Mouse (Mus musculus): ENCODE measurements around the gene Mefv. TPM values are rescaled to one million over a fixed set of nuclear protein-coding genes. Genes with fewer than 3 reads are reported as not detected.
A peak's percentile ranks its signal among the peaks of the same experiment; 100 is the strongest.

Gene Mefv
- total RNA-seq (2012; rRNA removed) = not detected in 2 replicates

DNA sequence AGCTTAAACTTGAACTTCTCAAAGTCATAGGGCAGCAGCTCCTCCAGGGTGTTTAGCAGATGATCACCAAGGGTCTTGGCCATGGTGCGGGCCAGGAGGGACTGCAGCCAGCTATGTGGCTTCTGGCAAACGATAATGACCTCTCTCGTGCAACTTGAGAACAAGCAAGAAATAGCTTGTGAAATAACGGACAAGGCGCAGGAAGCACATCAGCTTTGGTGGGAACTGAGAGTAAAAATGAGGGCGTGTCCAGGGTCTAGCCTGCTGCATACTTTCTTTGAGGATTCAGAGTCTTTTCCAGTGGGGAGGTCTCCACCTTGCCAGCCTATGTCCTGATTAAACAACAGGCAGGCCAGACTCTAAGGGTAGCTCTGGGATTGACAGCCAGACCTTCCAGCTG, at the start of gene Mefv:
Gene Mefv, minus strand, starts transcription at position 118 of the 400 bp plus-strand sequence.
- no peak within 1 kb of the TSS for H3K27ac ChIP-seq (ENCODE audit: insufficient read depth, low read depth, low read length, poor library complexity, severe bottlenecking)
- H3K4me1 ChIP-seq (ENCODE audit: control insufficient read depth in 2 of 2, insufficient read depth in 2 of 2, low read length in 2 of 2, poor library complexity in 1 of 2) = no peaks in the 10 kb centered on the region
- no peak for DNase-seq (ENCODE audit: low read depth, low spot score)
- no peak within 1 kb of the TSS for H3K4me3 ChIP-seq (ENCODE audit: insufficient read depth in 1 of 2, low read depth in 1 of 2, low read length in 2 of 2, poor library complexity in 1 of 2, severe bottlenecking in 1 of 2)
- H3K9me3 ChIP-seq (ENCODE audit: control insufficient read depth, insufficient read depth, low read depth, low read length) = no peaks in the 10 kb centered on the region
- in situ Hi-C loops (cut with MboI; ENCODE audit: low sequenced_read_pairs in 2 of 2, unreplicated experiment in 2 of 2) = no loop called here
- no peak within 1 kb of the TSS for H3K9ac ChIP-seq (ENCODE audit: insufficient read depth, low read depth, low read length, poor library complexity, severe bottlenecking)
- no peaks in the 10 kb centered on the region for H3K36me3 ChIP-seq (ENCODE audit: control insufficient read depth, insufficient read depth, low read length, poor library complexity, severe bottlenecking)
- TF ChIP-seq HCFC1 (IDR thresholded peaks at IDR 0.05; ENCODE audit: borderline replicate concordance, insufficient read depth, low read length) (no peak), MAFK (IDR thresholded peaks at IDR 0.05; ENCODE audit: insufficient read depth, low read depth, low read length) (no peak), ZNF384 (IDR thresholded peaks at IDR 0.05; ENCODE audit: low read depth, low read length) (no peak), ZC3H11A (IDR thresholded peaks at IDR 0.05; ENCODE audit: borderline replicate concordance, low read depth, low read length) (no peak), CHD2 (IDR thresholded peaks at IDR 0.05; ENCODE audit: low read depth, low read length) (no peak)

DNA sequence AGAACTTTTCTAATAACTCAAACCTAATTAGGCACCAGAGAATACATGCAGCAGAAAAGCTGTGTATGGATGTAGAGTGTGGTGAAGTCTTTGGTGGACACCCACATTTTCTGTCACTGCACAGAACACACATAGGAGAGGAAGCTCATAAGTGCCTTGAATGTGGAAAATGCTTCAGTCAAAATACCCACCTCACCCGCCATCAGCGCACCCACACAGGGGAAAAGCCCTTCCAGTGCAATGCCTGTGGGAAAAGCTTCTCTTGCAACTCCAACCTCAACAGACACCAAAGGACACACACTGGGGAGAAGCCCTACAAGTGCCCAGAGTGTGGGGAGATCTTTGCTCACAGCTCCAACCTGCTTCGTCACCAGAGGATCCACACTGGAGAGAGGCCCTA, 31.1 kb upstream of the Mefv start:
- in situ Hi-C loops (cut with MboI; ENCODE audit: low sequenced_read_pairs in 2 of 2, unreplicated experiment in 2 of 2) = no loop called here
- no peak for DNase-seq (ENCODE audit: low read depth, low spot score)
- no peak overlapping the region for H3K4me3 ChIP-seq (ENCODE audit: insufficient read depth in 1 of 2, low read depth in 1 of 2, low read length in 2 of 2, poor library complexity in 1 of 2, severe bottlenecking in 1 of 2)
- peaks cover 0 to 5% of the 10 kb centered on the region in 2 experiments; a peak in 1 of 4 replicates for H3K4me1 ChIP-seq (ENCODE audit: control insufficient read depth in 2 of 2, insufficient read depth in 2 of 2, low read length in 2 of 2, poor library complexity in 1 of 2)
- TF ChIP-seq ZNF384 (IDR thresholded peaks at IDR 0.05; ENCODE audit: low read depth, low read length) (no peak), CHD2 (IDR thresholded peaks at IDR 0.05; ENCODE audit: low read depth, low read length) (no peak), ZC3H11A (IDR thresholded peaks at IDR 0.05; ENCODE audit: borderline replicate concordance, low read depth, low read length) (no peak), HCFC1 (IDR thresholded peaks at IDR 0.05; ENCODE audit: borderline replicate concordance, insufficient read depth, low read length) (no peak), MAFK (IDR thresholded peaks at IDR 0.05; ENCODE audit: insufficient read depth, low read depth, low read length) (no peak)
- no peaks in the 10 kb centered on the region for H3K9me3 ChIP-seq (ENCODE audit: control insufficient read depth, insufficient read depth, low read depth, low read length)
- no peak overlapping the region; the same call in 1 of the 2 replicates for H3K27ac ChIP-seq (ENCODE audit: insufficient read depth, low read depth, low read length, poor library complexity, severe bottlenecking)
- no peak overlapping the region for H3K9ac ChIP-seq (ENCODE audit: insufficient read depth, low read depth, low read length, poor library complexity, severe bottlenecking)
- peaks cover 20% of the 10 kb centered on the region for H3K36me3 ChIP-seq (ENCODE audit: control insufficient read depth, insufficient read depth, low read length, poor library complexity, severe bottlenecking)

DNA sequence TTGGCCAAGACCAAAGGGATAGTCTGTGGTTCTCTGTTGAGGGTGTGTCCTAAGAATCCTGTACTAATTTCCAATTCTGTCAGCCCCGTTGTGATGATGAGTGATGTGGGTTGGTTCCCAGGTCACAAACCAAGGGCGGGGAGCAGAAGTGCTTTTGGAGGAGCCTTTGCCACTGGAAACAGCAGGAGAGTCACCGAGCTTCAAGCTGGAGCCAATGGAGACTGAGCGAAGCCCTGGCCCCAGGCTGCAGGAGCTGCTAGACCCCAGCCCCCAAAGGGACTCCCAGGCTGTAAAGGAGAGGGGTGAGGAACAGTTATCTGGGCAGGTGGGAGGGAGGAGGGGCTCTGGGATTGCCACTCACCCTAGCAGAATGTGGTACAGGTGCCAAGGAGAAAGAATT, 27.8 kb upstream of the Mefv start:
- no peak for TF ChIP-seq MAFK (IDR thresholded peaks at IDR 0.05; ENCODE audit: insufficient read depth, low read depth, low read length)
- no peak for TF ChIP-seq ZNF384 (IDR thresholded peaks at IDR 0.05; ENCODE audit: low read depth, low read length)
- no peak for TF ChIP-seq HCFC1 (IDR thresholded peaks at IDR 0.05; ENCODE audit: borderline replicate concordance, insufficient read depth, low read length)
- TF ChIP-seq CHD2 (IDR thresholded peaks at IDR 0.05; ENCODE audit: low read depth, low read length) = no peak
- no peak for TF ChIP-seq ZC3H11A (IDR thresholded peaks at IDR 0.05; ENCODE audit: borderline replicate concordance, low read depth, low read length)
- peaks cover 16% of the 10 kb centered on the region for H3K36me3 ChIP-seq (ENCODE audit: control insufficient read depth, insufficient read depth, low read length, poor library complexity, severe bottlenecking)
- H3K4me3 ChIP-seq (ENCODE audit: insufficient read depth in 1 of 2, low read depth in 1 of 2, low read length in 2 of 2, poor library complexity in 1 of 2, severe bottlenecking in 1 of 2) = peak overlapping the region; percentile 84 to 92
- H3K9ac ChIP-seq (ENCODE audit: insufficient read depth, low read depth, low read length, poor library complexity, severe bottlenecking) = peak overlapping the region; percentile 49
- H3K27ac ChIP-seq (ENCODE audit: insufficient read depth, low read depth, low read length, poor library complexity, severe bottlenecking) = no peak overlapping the region
- H3K9me3 ChIP-seq (ENCODE audit: control insufficient read depth, insufficient read depth, low read depth, low read length) = no peaks in the 10 kb centered on the region
- in situ Hi-C loops (cut with MboI; ENCODE audit: low sequenced_read_pairs in 2 of 2, unreplicated experiment in 2 of 2) = no loop called here
- peaks cover 0 to 5% of the 10 kb centered on the region in 2 experiments; a peak in 1 of 4 replicates for H3K4me1 ChIP-seq (ENCODE audit: control insufficient read depth in 2 of 2, insufficient read depth in 2 of 2, low read length in 2 of 2, poor library complexity in 1 of 2)
- DNase-seq (ENCODE audit: low read depth, low spot score) = no peak

DNA sequence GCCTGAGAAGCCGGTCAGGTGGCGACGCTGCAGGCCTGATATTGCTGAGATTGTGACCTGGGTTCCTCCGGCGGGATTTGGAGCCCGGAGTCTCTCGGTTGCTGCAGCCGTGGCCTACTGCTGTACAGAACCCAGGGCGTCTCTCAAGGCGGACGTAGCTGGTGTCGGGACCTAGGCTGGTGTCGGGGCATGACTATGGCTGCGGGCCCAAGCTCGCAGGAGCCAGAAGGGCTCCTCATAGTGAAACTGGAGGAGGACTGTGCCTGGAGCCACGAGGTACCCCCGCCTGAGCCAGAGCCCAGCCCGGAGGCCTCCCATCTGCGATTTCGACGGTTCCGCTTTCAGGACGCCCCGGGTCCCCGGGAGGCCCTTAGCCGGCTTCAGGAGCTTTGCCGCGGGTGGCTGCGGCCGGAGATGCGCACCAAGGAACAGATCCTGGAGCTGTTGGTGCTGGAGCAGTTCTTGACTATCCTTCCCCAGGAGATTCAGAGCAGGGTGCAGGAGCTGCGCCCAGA, 26.3 kb upstream of the Mefv start:
- Histone ChIP-seq H3K4me1 (ENCODE audit: control insufficient read depth in 2 of 2, insufficient read depth in 2 of 2, low read length in 2 of 2, poor library complexity in 1 of 2) (peaks cover 0 to 5% of the 10 kb centered on the region in 2 experiments; a peak in 1 of 4 replicates), H3K9me3 (ENCODE audit: control insufficient read depth, insufficient read depth, low read depth, low read length) (no peaks in the 10 kb centered on the region), H3K9ac (ENCODE audit: insufficient read depth, low read depth, low read length, poor library complexity, severe bottlenecking) (peak overlapping the region; percentile 78), H3K27ac (ENCODE audit: insufficient read depth, low read depth, low read length, poor library complexity, severe bottlenecking) (0 out of 2 replicates have a peak overlapping the region, but pooled peaks have one; percentile 7), H3K36me3 (ENCODE audit: control insufficient read depth, insufficient read depth, low read length, poor library complexity, severe bottlenecking) (peaks cover 12% of the 10 kb centered on the region), H3K4me3 (ENCODE audit: insufficient read depth in 1 of 2, low read depth in 1 of 2, low read length in 2 of 2, poor library complexity in 1 of 2, severe bottlenecking in 1 of 2) (peak overlapping the region; percentile 84 to 92)
- TF ChIP-seq ZC3H11A (IDR thresholded peaks at IDR 0.05; ENCODE audit: borderline replicate concordance, low read depth, low read length) = no peak
- no peak for TF ChIP-seq ZNF384 (IDR thresholded peaks at IDR 0.05; ENCODE audit: low read depth, low read length)
- TF ChIP-seq HCFC1 (IDR thresholded peaks at IDR 0.05; ENCODE audit: borderline replicate concordance, insufficient read depth, low read length) = no peak
- no peak for TF ChIP-seq MAFK (IDR thresholded peaks at IDR 0.05; ENCODE audit: insufficient read depth, low read depth, low read length)
- in situ Hi-C loops (cut with MboI; ENCODE audit: low sequenced_read_pairs in 2 of 2, unreplicated experiment in 2 of 2) = no loop called here
- no peak for DNase-seq (ENCODE audit: low read depth, low spot score)

Measured in ES-E14 (cell line).